Mouse (Mus musculus) limb, embryonic 10.5 days (tissue): ENCODE measurements at regions not wholly inside any gene's neighbourhood (a gene's known extent, or its start where the extent isn't known, plus 50 kb on each side); places are given as distances from the start of the nearest gene placed in this dataset.

Experiments
- DNase-seq: peaks from one replicate; pipeline ENCODE4 v3.0.0-alpha.2; 2017; ENCODE audit warnings: low spot score
- H3K27ac ChIP-seq: fragments of 300-500 bp; sonication (generic); 2 replicates; pipeline ENCODE4 v1.5.1; 2016; ENCODE audit warnings: mild to moderate bottlenecking
- H3K27me3 ChIP-seq: fragments of 300-500 bp; sonication (generic); 2 replicates; pipeline ENCODE4 v1.6.1; 2016; ENCODE audit warnings: low read depth, mild to moderate bottlenecking; ENCODE audit not compliant: poor library complexity, severe bottlenecking
- H3K36me3 ChIP-seq: fragments of 300-500 bp; sonication (generic); 2 replicates; pipeline ENCODE4 v1.6.1; 2016; ENCODE audit warnings: mild to moderate bottlenecking, moderate library complexity
- H3K4me1 ChIP-seq: fragments of 300-500 bp; sonication (generic); 2 replicates; pipeline ENCODE4 v1.6.1; 2016
- H3K4me3 ChIP-seq: fragments of 300-500 bp; sonication (generic); 2 replicates; pipeline ENCODE4 v1.5.1; 2016; ENCODE audit warnings: mild to moderate bottlenecking, moderate library complexity
- H3K9me3 ChIP-seq: fragments of 300-500 bp; sonication (generic); replicated peaks from 2 replicates; pipeline ENCODE4 v1.6.1; 2016; ENCODE audit warnings: mild to moderate bottlenecking
- WGBS: fragments of 180-500 bp; shearing (Covaris S2); methylation state at CpG from one replicate; pipeline ENCODE4 v1.1.7; 2016; 5-methylcytosine and 5-hydroxymethylcytosine counted together

DNA sequence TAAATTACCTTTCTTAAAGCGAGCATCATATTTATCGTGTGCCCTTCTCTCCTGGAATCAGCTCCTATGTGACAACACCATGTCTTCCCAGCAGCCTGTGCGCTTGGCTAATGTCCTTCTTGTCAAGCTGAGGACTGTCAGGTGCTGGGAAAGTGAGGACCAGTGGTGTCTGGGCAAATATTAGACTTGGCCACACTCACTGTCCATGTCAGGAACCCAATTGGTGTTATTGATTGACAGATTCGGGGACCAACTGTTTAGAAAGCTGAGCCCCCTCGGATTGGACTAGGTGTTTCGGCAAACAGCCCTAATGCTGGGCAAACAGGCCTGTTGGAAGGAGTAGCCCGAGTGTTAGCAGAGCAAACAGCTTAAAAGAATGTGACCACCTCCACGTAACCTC, 73.1 kb downstream of the Rplp1 start:
- Histone ChIP-seq H3K27me3 (no peaks in the 10 kb centered on the region), H3K36me3 (no peaks in the 10 kb centered on the region), H3K9me3 (no peaks in the 10 kb centered on the region), H3K4me1 (no peaks in the 10 kb centered on the region), H3K27ac (no peak overlapping the region), H3K4me3 (no peak overlapping the region)
- DNase-seq, result no peak
- WGBS, result 90% methylated on average over 8 of the region's 8 CpGs

DNA sequence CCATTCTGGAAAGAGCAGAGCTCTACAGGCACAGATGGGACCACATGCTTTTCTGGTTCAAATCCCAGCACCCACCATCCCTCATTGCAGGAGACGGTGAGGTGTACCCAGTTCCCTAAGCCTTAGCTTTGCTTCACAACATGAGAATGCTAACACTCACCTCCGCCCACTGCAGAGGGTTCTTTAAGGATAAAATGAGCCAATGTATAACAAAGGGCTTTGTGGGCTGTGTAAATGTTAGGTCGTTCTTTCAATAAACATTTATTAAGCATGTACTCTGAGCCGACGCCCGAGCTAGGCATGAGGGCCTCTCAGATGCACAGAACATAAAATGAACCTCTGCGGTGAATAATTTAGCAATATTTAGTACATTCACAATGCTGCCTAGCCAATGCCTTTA, 74.0 kb downstream of the Rplp1 start:
- Histone ChIP-seq H3K36me3 (no peaks in the 10 kb centered on the region), H3K4me3 (no peak overlapping the region), H3K27ac (no peak overlapping the region), H3K27me3 (no peaks in the 10 kb centered on the region), H3K4me1 (no peaks in the 10 kb centered on the region), H3K9me3 (no peaks in the 10 kb centered on the region)
- WGBS, result 88% methylated on average over 7 of the region's 7 CpGs
- no peak for DNase-seq

DNA sequence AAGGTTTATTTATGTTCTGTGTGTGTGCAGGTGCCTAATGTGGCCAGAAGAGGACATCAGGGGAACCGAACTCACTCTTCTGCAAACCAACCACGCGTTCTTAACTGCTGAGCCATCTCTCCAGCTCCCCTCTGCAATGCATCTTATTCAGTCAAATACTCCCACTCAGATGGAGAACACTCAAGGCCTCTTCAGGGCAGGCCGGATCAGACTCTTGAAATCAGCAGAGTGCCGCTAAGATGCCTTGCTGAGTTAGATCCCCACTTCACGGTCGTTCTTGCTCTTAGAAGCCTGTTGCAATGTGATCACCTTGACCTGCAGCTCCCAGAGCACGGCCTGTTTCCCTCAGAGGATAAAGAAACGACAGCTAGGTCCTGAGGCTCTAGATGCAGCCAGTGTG, 81.1 kb downstream of the Rplp1 start:
- Histone ChIP-seq H3K36me3 (no peaks in the 10 kb centered on the region), H3K27me3 (peaks cover 37% of the 10 kb centered on the region), H3K9me3 (no peaks in the 10 kb centered on the region), H3K4me1 (peaks cover 5% of the 10 kb centered on the region; the same call in 1 of the 2 replicates), H3K4me3 (no peak overlapping the region), H3K27ac (no peak overlapping the region)
- WGBS, result 84% methylated on average over 9 of the region's 9 CpGs
- DNase-seq, result no peak

DNA sequence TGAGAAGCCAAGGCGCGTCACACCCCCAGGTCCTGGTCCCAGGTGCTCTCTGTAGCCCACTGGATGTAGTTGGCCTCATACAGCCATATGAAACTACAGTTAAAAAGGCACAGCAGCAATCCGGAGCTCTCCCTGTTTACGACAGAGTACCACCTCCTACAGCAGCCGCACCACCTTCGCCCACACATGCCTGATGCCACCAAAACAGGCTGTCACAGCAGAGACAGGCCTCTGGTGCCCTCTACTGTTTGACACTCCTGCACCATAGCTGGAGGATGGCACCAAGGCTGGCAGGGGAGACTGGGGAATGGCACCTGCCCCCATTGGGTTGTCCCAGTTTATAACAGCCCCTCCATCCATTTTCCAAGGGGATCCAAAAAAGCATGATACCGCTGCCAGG, 84.1 kb downstream of the Rplp1 start:
- Histone ChIP-seq H3K4me1 (peaks cover 8% of the 10 kb centered on the region), H3K9me3 (no peaks in the 10 kb centered on the region), H3K27me3 (peaks cover 48% of the 10 kb centered on the region), H3K36me3 (no peaks in the 10 kb centered on the region), H3K27ac (no peak overlapping the region), H3K4me3 (no peak overlapping the region)
- DNase-seq, result no peak
- 78% methylated on average over 7 of the region's 7 CpGs for WGBS

DNA sequence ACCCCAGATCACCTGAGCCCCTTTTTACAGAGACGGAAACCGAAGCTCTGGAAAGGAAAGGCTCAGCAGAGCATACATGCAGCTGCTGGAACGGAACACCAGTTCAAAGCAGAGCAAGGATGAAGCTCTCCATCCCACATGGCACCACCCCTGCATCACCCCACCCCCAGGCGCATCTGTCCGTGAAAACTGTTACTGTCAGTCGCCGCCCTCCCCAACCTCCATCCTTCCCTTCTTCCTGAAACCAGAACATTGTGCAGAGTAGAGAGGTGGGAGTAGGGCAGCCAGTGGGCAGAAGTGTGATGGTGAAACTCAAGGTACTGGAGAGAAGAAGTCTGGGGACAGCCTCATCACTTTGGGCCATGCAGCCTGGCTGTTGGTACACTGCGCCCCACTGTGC, 84.6 kb downstream of the Rplp1 start:
- H3K4me1 ChIP-seq, result peaks cover 13% of the 10 kb centered on the region
- H3K27ac ChIP-seq, result no peak overlapping the region
- peaks cover 45% of the 10 kb centered on the region for H3K27me3 ChIP-seq
- no peaks in the 10 kb centered on the region for H3K36me3 ChIP-seq
- H3K9me3 ChIP-seq, result no peaks in the 10 kb centered on the region
- no peak for DNase-seq
- H3K4me3 ChIP-seq, result no peak overlapping the region
- 75% methylated on average over 8 of the region's 8 CpGs for WGBS

DNA sequence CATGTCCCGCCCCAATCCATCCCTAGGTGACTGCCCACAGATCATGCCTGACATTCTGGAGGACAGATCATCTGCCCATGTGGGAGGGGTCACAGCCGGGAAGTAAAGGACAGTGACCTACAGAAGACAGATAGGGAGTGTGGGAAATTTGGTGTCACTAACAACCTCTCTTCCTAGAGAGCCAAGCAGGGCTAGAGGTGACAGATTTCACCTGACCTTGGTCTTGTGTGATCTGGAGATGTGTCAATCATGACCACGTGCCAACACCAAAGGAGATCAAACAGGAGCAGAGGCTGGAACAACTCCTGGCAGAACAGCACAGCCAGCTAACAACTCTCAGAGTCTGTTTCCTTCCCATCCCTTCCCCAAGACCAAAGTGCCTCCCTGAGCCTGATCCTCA, 85.0 kb downstream of the Rplp1 start:
- WGBS, result 72% methylated on average over 3 of the region's 3 CpGs
- Histone ChIP-seq H3K4me1 (peaks cover 16% of the 10 kb centered on the region), H3K4me3 (no peak overlapping the region), H3K27me3 (peaks cover 41% of the 10 kb centered on the region), H3K36me3 (no peaks in the 10 kb centered on the region), H3K27ac (no peak overlapping the region), H3K9me3 (no peaks in the 10 kb centered on the region)
- no peak for DNase-seq

DNA sequence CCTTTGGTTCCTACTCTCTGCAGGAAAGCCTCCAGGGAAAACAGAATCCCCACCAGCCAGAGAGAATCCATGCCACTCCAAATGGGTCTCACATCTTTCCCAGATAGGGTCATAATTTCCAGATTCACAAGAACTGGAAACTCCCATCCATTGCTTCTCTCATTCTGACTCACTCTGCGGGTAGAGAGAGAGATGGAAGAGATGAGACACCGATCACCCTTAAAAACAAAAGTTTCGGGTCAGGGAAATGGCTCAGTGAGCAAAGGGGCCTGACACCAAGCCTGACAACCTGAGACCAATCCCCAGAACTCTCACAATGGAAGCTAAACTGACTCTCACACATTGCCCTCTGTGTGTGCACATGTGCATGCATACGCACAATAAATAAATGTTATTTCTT, 86.6 kb downstream of the Rplp1 start:
- no peak for DNase-seq
- Histone ChIP-seq H3K4me3 (no peak overlapping the region), H3K9me3 (no peaks in the 10 kb centered on the region), H3K36me3 (no peaks in the 10 kb centered on the region), H3K4me1 (peaks cover 19% of the 10 kb centered on the region), H3K27me3 (peaks cover 39% of the 10 kb centered on the region), H3K27ac (no peak overlapping the region)
- 96% methylated on average over 4 of the region's 4 CpGs for WGBS

DNA sequence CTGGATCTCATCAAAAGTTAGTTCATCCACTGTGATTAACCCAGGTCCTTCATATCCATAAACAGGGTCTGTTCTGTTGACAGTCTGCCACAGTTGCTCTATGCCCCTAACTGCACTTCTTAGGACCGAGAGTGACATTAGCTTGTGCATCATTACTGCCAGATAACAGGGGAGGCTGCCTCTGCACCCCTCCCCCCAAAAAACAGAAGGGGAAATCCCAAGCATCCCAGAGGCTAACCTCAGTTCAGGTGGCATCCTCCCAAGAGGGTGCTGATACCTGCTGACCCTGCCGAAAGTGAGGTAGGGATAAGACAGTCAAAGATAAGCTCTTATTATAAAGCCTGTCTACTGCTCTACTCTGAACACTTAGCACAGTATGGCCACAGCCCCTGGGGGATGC, 87.3 kb downstream of the Rplp1 start:
- WGBS, result 83% methylated on average over 2 of the region's 2 CpGs

DNA sequence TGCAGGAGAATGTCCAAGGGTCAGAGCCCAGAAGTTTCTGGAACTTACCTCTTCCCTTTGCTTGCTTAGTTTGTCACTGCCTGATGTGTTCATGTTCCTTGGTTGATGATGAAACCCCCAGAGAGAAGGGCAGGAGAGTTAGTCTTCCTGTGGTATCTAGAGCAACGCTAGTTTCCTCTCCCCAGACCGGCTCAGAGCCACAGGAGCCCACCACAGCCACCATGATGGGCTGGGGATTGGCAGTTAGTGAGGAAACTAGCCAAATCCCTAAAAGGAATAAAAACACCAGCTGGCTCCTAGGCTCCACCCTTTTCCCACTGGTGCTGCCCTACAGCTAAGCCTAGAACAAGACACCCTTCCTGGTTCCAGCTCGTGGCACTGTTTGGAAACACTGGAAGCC, 87.9 kb downstream of the Rplp1 start:
- Histone ChIP-seq H3K27ac (no peak overlapping the region), H3K4me1 (peaks cover 17% of the 10 kb centered on the region), H3K9me3 (no peaks in the 10 kb centered on the region), H3K4me3 (no peak overlapping the region), H3K27me3 (peaks cover 35% of the 10 kb centered on the region), H3K36me3 (no peaks in the 10 kb centered on the region)
- DNase-seq, result no peak
- 88% methylated on average over 3 of the region's 3 CpGs for WGBS

More for the DNA sequence above, 87.3 kb downstream of the Rplp1 start:
- no peaks in the 10 kb centered on the region for H3K9me3 ChIP-seq
- peaks cover 39% of the 10 kb centered on the region for H3K27me3 ChIP-seq
- H3K27ac ChIP-seq, result no peak overlapping the region
- H3K36me3 ChIP-seq, result no peaks in the 10 kb centered on the region
- H3K4me3 ChIP-seq, result no peak overlapping the region
- no peak for DNase-seq
- peaks cover 17% of the 10 kb centered on the region for H3K4me1 ChIP-seq

DNA sequence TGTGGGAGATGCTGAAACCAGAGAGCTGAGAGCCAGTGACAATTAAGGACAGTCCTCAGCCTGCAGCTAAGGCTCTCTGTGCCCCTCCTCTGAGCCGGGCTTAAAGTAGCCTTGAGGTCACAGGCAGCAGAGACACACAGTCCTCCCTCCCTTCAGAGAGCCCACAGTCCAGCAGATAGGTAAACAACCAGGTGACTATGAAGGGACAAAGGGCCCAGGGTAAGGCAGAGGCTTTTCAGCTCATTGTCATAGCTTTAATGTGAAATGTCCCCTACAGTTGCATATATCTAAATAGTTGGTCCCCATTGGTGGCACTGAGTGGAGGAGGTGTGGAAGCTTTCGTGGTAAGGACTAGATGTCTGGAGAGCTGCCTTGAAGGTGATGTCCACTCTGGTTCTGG, 88.5 kb downstream of the Rplp1 start:
- no peaks in the 10 kb centered on the region for H3K9me3 ChIP-seq
- DNase-seq, result no peak
- H3K4me1 ChIP-seq, result peaks cover 17% of the 10 kb centered on the region
- WGBS, result 74% methylated on average over 2 of the region's 2 CpGs
- H3K36me3 ChIP-seq, result no peaks in the 10 kb centered on the region
- no peak overlapping the region for H3K4me3 ChIP-seq
- peaks cover 31% of the 10 kb centered on the region for H3K27me3 ChIP-seq
- no peak overlapping the region for H3K27ac ChIP-seq

DNA sequence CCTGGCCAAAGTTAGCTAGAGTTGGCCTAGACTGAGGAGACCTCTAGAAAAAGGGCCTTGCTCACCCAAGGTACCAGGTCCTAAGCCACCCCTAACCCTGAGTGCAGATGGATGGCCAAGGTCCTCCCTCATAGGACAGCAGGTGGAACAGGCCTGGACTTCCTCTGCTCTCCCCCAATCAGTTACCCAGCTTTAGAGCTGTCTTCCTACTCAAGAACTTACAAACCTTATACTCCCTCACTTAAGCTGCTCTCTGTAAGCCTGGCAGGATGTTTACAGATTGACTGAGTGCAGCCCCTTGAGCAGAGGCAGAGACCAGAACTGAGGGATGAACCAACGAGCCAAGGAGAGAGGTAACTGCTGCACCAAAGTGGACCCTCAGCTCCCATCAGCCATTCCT, 94.5 kb downstream of the Rplp1 start:
- Histone ChIP-seq H3K36me3 (no peaks in the 10 kb centered on the region), H3K9me3 (no peaks in the 10 kb centered on the region), H3K27ac (no peak overlapping the region), H3K4me1 (peaks cover 27% of the 10 kb centered on the region), H3K4me3 (no peak overlapping the region), H3K27me3 (no peaks in the 10 kb centered on the region; the same call in 1 of the 2 replicates)
- 77% methylated on average over 1 of the region's 1 CpGs for WGBS
- no peak for DNase-seq

DNA sequence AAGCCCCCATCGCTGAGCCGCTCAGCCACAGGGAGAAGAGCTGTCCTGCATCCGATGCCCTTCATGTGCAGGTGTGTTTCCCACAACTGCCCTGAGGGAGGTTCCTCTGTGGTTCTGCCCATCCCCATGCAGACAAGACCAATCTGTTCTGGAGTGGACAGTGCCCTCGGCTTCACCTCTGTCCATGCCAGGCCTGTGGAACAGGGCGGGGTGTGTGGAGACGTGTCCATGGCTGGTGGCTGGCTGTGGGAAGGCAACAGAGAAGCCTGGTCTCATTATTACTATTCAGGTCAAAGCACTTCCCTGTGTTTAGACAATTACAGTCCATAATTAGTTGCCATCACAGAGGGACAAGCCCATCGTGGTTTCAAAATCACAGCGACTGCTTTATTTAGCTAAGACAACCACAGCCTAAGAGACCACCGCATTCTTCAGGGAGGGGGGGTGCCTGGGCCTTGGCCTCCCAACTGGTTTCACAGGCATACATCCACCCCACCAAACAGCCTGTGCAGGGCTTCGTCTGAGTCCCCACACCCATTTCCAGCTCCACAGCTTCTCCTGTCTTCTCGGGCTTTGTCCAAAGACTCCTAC, 97.7 kb downstream of the Rplp1 start:
- Histone ChIP-seq H3K9me3 (no peaks in the 10 kb centered on the region), H3K27me3 (no peaks in the 10 kb centered on the region; the same call in 1 of the 2 replicates), H3K27ac (peak overlapping the region; percentile 34), H3K36me3 (no peaks in the 10 kb centered on the region), H3K4me1 (peaks cover 25% of the 10 kb centered on the region), H3K4me3 (no peak overlapping the region)
- no peak for DNase-seq
- WGBS, result 73% methylated on average over 11 of the region's 11 CpGs

DNA sequence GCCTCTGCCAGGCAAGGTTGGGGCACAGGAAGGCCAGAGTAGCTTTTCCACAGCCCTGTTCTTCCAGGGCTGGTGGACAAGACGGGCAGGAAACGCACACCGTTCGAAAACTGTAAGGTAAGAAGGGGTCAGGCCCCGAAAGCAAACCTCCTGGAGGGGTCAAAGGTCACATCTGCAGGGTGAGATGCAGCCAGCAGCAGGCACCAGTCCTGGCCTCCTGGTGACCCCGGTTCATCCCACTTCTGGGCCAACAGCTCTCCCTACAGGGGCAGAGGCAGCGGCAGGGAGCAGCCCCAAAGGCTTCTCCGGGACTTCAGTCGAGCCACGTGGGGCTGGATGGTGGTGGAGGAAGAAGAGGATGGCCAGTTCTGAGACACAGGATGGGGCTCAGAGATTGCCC, 98.3 kb downstream of the Rplp1 start:
- no peak overlapping the region for H3K4me3 ChIP-seq
- H3K27ac ChIP-seq, result peak overlapping the region; percentile 34
- DNase-seq, result peak; percentile 58
- no peaks in the 10 kb centered on the region; the same call in 1 of the 2 replicates for H3K27me3 ChIP-seq
- no peaks in the 10 kb centered on the region for H3K9me3 ChIP-seq
- no peaks in the 10 kb centered on the region for H3K36me3 ChIP-seq
- H3K4me1 ChIP-seq, result peaks cover 25% of the 10 kb centered on the region
- 5% methylated on average over 10 of the region's 10 CpGs for WGBS

DNA sequence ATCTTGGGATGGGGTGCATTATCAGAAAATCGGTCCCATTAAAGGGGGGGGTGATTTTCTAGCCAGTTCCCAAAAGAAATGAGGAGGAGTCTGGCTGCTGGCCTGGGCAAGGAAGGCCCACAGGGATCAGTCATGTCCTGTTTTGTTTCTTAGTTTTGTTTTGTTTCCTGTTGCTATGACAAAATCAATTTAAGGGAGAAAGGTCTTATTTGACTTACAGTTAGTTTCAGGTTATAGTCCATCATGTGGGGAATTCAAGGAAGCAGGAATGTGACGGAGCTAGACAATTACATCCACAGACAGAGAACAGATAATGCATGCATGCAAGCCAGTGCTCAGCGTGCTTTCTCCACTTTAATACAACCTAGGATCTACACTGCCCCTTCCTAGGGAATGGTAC, 101.1 kb downstream of the Rplp1 start:
- H3K36me3 ChIP-seq, result no peaks in the 10 kb centered on the region
- H3K9me3 ChIP-seq, result no peaks in the 10 kb centered on the region
- WGBS, result 92% methylated on average over 3 of the region's 3 CpGs
- H3K27me3 ChIP-seq, result no peaks in the 10 kb centered on the region; the same call in 1 of the 2 replicates
- H3K4me3 ChIP-seq, result no peak overlapping the region
- DNase-seq, result no peak
- H3K27ac ChIP-seq, result no peak overlapping the region
- H3K4me1 ChIP-seq, result peaks cover 25% of the 10 kb centered on the region
